Mouse (Mus musculus): Measurements from ENCODE around the gene Ctsm. TPM values are rescaled to one million over a fixed set of nuclear protein-coding genes. Genes with fewer than 3 reads are reported as not detected.
"Not testable (repeated sequence)": the region's sequence is repeated elsewhere in the genome, so short reads cannot be mapped to it uniquely, and the experiment has no call there.

Gene Ctsm
- not detected in 2 replicates for polyA plus RNA-seq (2012; rRNA removed)

DNA sequence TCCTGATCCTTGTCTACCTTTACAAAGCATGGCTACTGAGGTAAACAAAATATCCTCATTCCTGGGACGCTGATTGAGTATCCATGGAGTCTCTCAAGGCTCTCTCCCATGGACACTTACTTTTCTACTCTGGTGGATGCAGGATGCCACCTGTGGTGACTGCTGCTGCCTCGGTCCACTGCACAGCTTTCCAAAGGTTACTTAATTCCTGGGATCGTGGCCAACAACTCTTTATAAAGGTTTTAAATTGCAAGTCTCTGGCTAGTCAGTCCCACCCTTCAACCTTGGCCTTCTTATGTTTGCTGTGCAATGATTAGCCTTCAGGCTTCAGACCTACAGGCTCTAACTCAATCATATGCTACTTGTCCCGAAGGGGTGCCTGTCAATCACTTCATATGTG, at the start of gene Ctsm:
Gene Ctsm (minus strand): TSS at position 209 of the 400 bp plus-strand sequence.
- WGBS: 63% methylated on average over 4 of the region's 4 CpGs
- Histone ChIP-seq H3K27ac (ENCODE audit: insufficient read depth, low read depth, low read length) (no peak within 1 kb of the TSS), H3K4me1 (ENCODE audit: control insufficient read depth, insufficient read depth, insufficient read length, low read length) (no peaks in the 10 kb centered on the region), H3K27me3 (ENCODE audit: control insufficient read depth, insufficient read depth, low read length) (no peaks in the 10 kb centered on the region), H3K36me3 (ENCODE audit: control insufficient read depth, insufficient read depth, low read length) (no peaks in the 10 kb centered on the region), H3K4me3 (ENCODE audit: low read depth, low read length) (no peak within 1 kb of the TSS)
- TF ChIP-seq CTCF (IDR thresholded peaks at IDR 0.05; ENCODE audit: extremely low read depth, insufficient read length, insufficient replicate concordance, low read depth, low read length) (no peak), POLR2A (IDR thresholded peaks at IDR 0.05; ENCODE audit: low read depth, low read length) (no peak)

DNA sequence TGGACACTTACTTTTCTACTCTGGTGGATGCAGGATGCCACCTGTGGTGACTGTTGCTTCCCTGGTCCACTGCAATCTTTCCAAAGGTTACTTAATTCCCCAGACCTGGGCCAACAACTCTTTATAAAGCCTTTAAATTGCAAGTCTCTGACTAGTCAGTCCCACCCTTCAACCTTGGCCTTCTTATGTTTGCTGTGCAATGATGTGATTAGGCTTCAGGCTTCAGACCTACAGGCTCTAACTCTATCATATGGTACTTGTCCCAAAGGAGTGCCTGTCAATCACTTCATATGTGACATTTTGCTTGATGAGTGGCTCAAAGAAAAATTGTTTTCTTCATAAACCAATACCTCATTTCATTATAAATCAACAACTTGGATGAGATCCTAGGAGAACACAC, 28.4 kb upstream of the Ctsm start, which contains the start of gene Cts3:
Gene Cts3 (minus strand): TSS at position 101 of the 400 bp plus-strand sequence.
- Histone ChIP-seq H3K27me3 (ENCODE audit: control insufficient read depth, insufficient read depth, low read length) (no peaks in the 10 kb centered on the region), H3K4me1 (ENCODE audit: control insufficient read depth, insufficient read depth, insufficient read length, low read length) (no peaks in the 10 kb centered on the region), H3K36me3 (ENCODE audit: control insufficient read depth, insufficient read depth, low read length) (no peaks in the 10 kb centered on the region), H3K27ac (ENCODE audit: insufficient read depth, low read depth, low read length) (no peak within 1 kb of the TSS), H3K4me3 (ENCODE audit: low read depth, low read length) (no peak within 1 kb of the TSS)
- no peak for TF ChIP-seq POLR2A (IDR thresholded peaks at IDR 0.05; ENCODE audit: low read depth, low read length)
- TF ChIP-seq CTCF (IDR thresholded peaks at IDR 0.05; ENCODE audit: extremely low read depth, insufficient read length, insufficient replicate concordance, low read depth, low read length): no peak

DNA sequence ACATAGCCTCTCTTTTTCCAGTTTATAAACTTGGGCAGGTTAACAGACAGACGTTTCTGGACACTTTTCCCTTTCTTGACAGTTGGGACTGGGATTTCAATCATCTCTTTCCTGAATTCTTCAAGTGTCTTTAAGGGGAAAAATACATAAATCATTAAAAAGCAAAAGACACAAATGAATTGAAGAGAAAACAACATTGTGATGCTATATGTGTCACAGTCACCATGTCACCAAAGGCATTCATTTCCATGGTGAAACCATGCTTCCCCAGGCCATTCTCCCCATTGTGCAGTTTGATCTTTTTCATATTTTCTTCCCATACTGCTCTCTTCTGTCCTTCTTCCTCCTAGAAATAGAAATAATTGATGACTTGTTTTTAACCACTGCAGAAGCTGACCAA, 26.4 kb upstream of the Ctsm start, which contains the start of gene Gm49352:
Gene Gm49352 (minus strand): TSS at position 101 of the 400 bp plus-strand sequence.
- H3K4me1 ChIP-seq (ENCODE audit: control insufficient read depth, insufficient read depth, insufficient read length, low read length); H3K36me3 ChIP-seq (ENCODE audit: control insufficient read depth, insufficient read depth, low read length): not testable (repeated sequence)
- WGBS: 48% methylated on average over 1 of the region's 1 CpGs

More for the DNA sequence above, 26.4 kb upstream of the Ctsm start, which contains the start of gene Gm49352:
- H3K27me3 ChIP-seq (ENCODE audit: control insufficient read depth, insufficient read depth, low read length); H3K4me3 ChIP-seq (ENCODE audit: low read depth, low read length); H3K27ac ChIP-seq (ENCODE audit: insufficient read depth, low read depth, low read length): not testable (repeated sequence)

Other genes starting within 250 kb of the Ctsm start
- gene Cts7, start 183.6 kb downstream of the Ctsm start, polyA plus RNA-seq (2012; rRNA removed): not detected in 2 replicates
- not detected in 2 replicates for gene Gm49352, start 26.3 kb upstream of the Ctsm start, polyA plus RNA-seq (2012; rRNA removed)
- gene Cts3, start 28.3 kb upstream of the Ctsm start, polyA plus RNA-seq (2012; rRNA removed): not detected in 2 replicates